Mouse (Mus musculus) hindbrain, embryonic 13.5 days (tissue): ENCODE measurements around the gene F12. TPM values are rescaled to one million over a fixed set of nuclear protein-coding genes. Genes with fewer than 3 reads are reported as not detected.

Source experiments
- ATAC-seq: fragments of 200-750 bp; cut with Nextera tagmentation; 2 replicates; pipeline ENCODE4 v1.8.0; 2017; ENCODE audit warnings: moderate TSS enrichment; ENCODE audit not compliant: low FRiP score
- H3K27ac ChIP-seq: fragments of 300-500 bp; sonication (generic); 2 replicates; pipeline ENCODE4 v1.5.1; 2015; ENCODE audit warnings: inconsistent platforms, mild to moderate bottlenecking, moderate library complexity
- H3K27me3 ChIP-seq: fragments of 300-500 bp; sonication (generic); 2 replicates; pipeline ENCODE4 v1.6.1; 2015; ENCODE audit warnings: mild to moderate bottlenecking, inconsistent platforms
- H3K36me3 ChIP-seq: fragments of 300-500 bp; sonication (generic); 2 replicates; pipeline ENCODE4 v1.6.1; 2015; ENCODE audit warnings: mild to moderate bottlenecking, inconsistent platforms
- H3K4me1 ChIP-seq: fragments of 300-500 bp; sonication (generic); replicated peaks from 2 replicates; pipeline ENCODE4 v1.6.1; 2015; ENCODE audit warnings: inconsistent platforms
- H3K4me2 ChIP-seq: fragments of 300-500 bp; sonication (generic); 2 replicates; pipeline ENCODE4 v1.6.1; 2015; ENCODE audit warnings: inconsistent platforms, mild to moderate bottlenecking, moderate library complexity
- H3K4me3 ChIP-seq: fragments of 300-500 bp; sonication (generic); 2 replicates; pipeline ENCODE4 v1.5.1; 2015; ENCODE audit warnings: mild to moderate bottlenecking, inconsistent platforms
- H3K9ac ChIP-seq: fragments of 300-500 bp; sonication (generic); 2 replicates; pipeline ENCODE4 v1.6.1; 2015; ENCODE audit warnings: mild to moderate bottlenecking, inconsistent platforms
- H3K9me3 ChIP-seq: fragments of 300-500 bp; sonication (generic); 2 replicates; pipeline ENCODE4 v1.6.1; 2016; ENCODE audit warnings: inconsistent platforms
- WGBS: fragments of 180-500 bp; shearing (Covaris S2); methylation state at CpG from one replicate; pipeline ENCODE4 v1.1.7; 2015; 5-methylcytosine and 5-hydroxymethylcytosine counted together
- polyA plus RNA-seq: library from polyadenylated mRNA; unstranded; fragments of >200 nt; fragmentation: Nextera tagmentation; extraction: Ambion mirVana; gene quantifications from 2 replicates; pipeline ENCODE4 v1.2.1, GENCODE M21; 2015

Gene F12
- polyA plus RNA-seq, 1 experiment from 2014 or later: not detected

GRCm38 (mm10) chr13:55420933-55421800, 5.4 kb downstream of the F12 start:
- Histone ChIP-seq H3K4me2 (peak overlapping the region; percentile 50), H3K9me3 (no peaks in the 10 kb centered on the region), H3K36me3 (no peaks in the 10 kb centered on the region), H3K27me3 (peaks cover 64% of the 10 kb centered on the region), H3K9ac (peak overlapping the region; percentile 55), H3K4me1 (peaks cover 26% of the 10 kb centered on the region), H3K4me3 (peak overlapping the region; percentile 21), H3K27ac (no peak overlapping the region)
- 16% methylated on average over 35 of the region's 35 CpGs for WGBS
- ATAC-seq: peak; percentile 64

- Histone ChIP-seq H3K27ac (no peak overlapping the region), H3K4me3 (peak overlapping the region; percentile 21; the same call in 1 of the 2 replicates), H3K4me1 (peaks cover 27% of the 10 kb centered on the region), H3K9ac (no peak overlapping the region; the same call in 1 of the 2 replicates), H3K36me3 (no peaks in the 10 kb centered on the region), H3K27me3 (peaks cover 64% of the 10 kb centered on the region), H3K9me3 (no peaks in the 10 kb centered on the region), H3K4me2 (peak overlapping the region; percentile 50; the same call in 1 of the 2 replicates)
- 34% methylated on average over 51 of the region's 51 CpGs for WGBS
- ATAC-seq: no peak
Measured at GRCm38 (mm10) chr13:55420018-55420932, 6.3 kb downstream of the F12 start.

DNA sequence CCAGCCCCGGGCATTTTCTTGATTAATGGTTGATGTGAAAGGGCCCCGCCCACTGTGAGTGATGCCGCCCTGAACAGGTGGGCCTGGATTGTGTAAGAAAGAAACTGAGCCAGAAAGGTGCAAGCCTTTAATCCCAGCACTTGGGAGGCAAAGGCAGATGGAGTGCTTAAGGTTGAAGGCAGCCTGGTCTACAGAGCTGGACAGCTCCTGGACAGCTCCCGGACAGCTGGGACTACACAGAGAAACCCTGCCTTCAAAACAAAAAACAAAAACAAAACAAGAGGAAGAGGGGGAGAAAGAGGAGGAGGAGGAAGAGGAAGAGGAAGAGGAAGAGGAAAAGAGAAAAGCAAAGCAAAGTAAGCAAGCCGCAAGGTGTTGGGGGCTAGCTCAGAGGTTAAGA, 7.5 kb downstream of the F12 start:
- H3K9ac ChIP-seq: no peak overlapping the region
- peaks cover 34% of the 10 kb centered on the region for H3K4me1 ChIP-seq
- peaks cover 73% of the 10 kb centered on the region for H3K27me3 ChIP-seq
- H3K4me3 ChIP-seq: no peak overlapping the region
- no peak overlapping the region for H3K27ac ChIP-seq
- 87% methylated on average over 5 of the region's 5 CpGs for WGBS
- no peak overlapping the region for H3K4me2 ChIP-seq
- no peaks in the 10 kb centered on the region for H3K9me3 ChIP-seq
- ATAC-seq: no peak
- H3K36me3 ChIP-seq: no peaks in the 10 kb centered on the region

- H3K4me2 ChIP-seq: peak overlapping the region; percentile 35
- H3K9ac ChIP-seq: no peak overlapping the region
- 10% methylated on average over 12 of the region's 12 CpGs for WGBS
- H3K4me1 ChIP-seq: peaks cover 34% of the 10 kb centered on the region
- peak; percentile 51; the same call in 1 of the 2 replicates for ATAC-seq
- H3K27ac ChIP-seq: no peak overlapping the region
- H3K4me3 ChIP-seq: no peak overlapping the region
- H3K27me3 ChIP-seq: peaks cover 81% of the 10 kb centered on the region
- no peaks in the 10 kb centered on the region for H3K9me3 ChIP-seq
- no peaks in the 10 kb centered on the region for H3K36me3 ChIP-seq
Measured at GRCm38 (mm10) chr13:55418004-55418403, 8.6 kb downstream of the F12 start.

DNA sequence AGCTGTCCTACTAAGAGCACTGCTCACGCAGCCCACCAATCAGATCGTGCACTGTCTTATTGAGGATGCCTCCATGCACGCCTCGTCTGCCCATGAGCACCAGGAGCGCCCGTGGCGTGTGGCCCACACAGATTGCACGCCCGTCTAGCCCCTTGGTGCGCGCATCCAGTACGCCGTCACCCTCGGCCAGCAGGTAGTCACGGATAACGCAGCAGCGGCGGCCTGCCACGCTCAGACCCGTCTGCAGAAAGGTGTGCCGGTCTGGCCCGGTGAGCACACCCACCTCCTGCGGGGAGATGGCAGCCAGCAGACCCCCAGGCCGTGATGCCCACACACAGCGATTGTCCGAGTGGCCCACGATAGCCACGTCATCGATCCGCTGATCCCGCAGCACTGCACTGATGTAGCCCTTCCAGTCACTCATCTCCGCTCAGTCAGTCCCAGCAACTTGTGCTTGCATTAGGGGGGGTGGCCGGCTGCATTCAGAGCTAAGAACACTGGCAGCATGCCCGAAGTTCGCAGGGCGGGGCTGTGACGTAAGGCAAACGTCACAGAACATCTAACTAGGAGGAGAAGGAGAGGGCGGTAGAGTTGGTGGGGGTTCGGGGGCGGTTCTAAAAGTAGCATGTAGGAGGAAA, 11.7 kb downstream of the F12 start, which contains the start of gene Pfn3:
Gene Pfn3 (minus strand): TSS at position 490 of the 638 bp plus-strand sequence.
- peaks cover 56% of the 10 kb centered on the region for H3K27me3 ChIP-seq

GRCm38 (mm10) chr13:55413333-55413732, 13.3 kb downstream of the F12 start:
- Histone ChIP-seq H3K36me3 (no peaks in the 10 kb centered on the region), H3K4me3 (no peak overlapping the region), H3K9ac (no peak overlapping the region), H3K27me3 (peaks cover 46% of the 10 kb centered on the region), H3K27ac (no peak overlapping the region), H3K9me3 (no peaks in the 10 kb centered on the region), H3K4me1 (peaks cover 16% of the 10 kb centered on the region), H3K4me2 (no peak overlapping the region)
- no peak for ATAC-seq
- WGBS: 83% methylated on average over 12 of the region's 12 CpGs

More for the DNA sequence above, 11.7 kb downstream of the F12 start, which contains the start of gene Pfn3:
- 10% methylated on average over 41 of the region's 41 CpGs for WGBS
- H3K4me1 ChIP-seq: peaks cover 17% of the 10 kb centered on the region
- H3K9ac ChIP-seq: peak within 1 kb of the TSS; percentile 70
- H3K4me2 ChIP-seq: peak within 1 kb of the TSS; percentile 69
- H3K4me3 ChIP-seq: peak within 1 kb of the TSS; percentile 44
- H3K27ac ChIP-seq: no peak within 1 kb of the TSS
- H3K9me3 ChIP-seq: no peaks in the 10 kb centered on the region
- no peaks in the 10 kb centered on the region for H3K36me3 ChIP-seq
- peak; percentile 70 for ATAC-seq

DNA sequence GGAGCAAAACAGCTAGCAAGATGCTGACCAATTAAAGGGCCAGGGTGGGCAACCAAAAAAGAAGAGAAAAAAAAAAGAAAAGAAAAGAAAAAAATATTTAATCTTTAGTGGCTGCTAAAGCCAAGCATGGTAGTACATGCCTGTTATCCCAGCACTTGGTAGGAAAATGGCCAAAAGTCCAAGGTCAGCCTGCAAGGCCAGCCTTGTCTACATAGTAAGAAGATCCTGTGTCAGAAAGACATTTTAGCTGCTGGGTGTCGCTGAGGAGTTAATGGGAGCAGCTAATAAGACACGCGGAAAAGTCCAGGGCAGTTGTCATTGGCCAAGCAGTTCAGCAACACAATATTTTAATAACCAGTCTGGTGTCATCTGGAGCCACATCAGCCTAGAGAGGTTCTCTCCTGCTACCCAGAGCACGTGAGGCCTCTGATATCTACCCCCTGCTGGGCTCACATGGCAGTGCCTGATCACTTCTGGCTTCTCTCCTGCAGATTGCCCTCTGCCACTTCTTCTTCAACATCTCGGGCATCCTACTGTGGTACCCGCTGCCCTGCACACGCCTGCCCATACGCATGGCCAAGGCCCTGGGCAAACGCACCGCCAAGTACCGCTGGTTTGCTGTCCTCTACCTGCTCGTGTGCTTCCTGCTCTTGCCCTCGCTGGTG, 13.8 kb downstream of the F12 start:
- Histone ChIP-seq H3K9ac (no peak overlapping the region), H3K27me3 (peaks cover 41% of the 10 kb centered on the region), H3K9me3 (no peaks in the 10 kb centered on the region), H3K4me1 (peaks cover 10% of the 10 kb centered on the region), H3K36me3 (no peaks in the 10 kb centered on the region), H3K4me3 (no peak overlapping the region), H3K27ac (no peak overlapping the region), H3K4me2 (no peak overlapping the region)
- WGBS: 81% methylated on average over 13 of the region's 13 CpGs
- no peak for ATAC-seq

- no peak overlapping the region for H3K27ac ChIP-seq
- no peaks in the 10 kb centered on the region for H3K36me3 ChIP-seq
- H3K4me3 ChIP-seq: no peak overlapping the region
- H3K4me2 ChIP-seq: no peak overlapping the region
- peaks cover 32% of the 10 kb centered on the region for H3K27me3 ChIP-seq
- peaks cover 9% of the 10 kb centered on the region for H3K4me1 ChIP-seq
- no peak for ATAC-seq
- WGBS: 75% methylated on average over 7 of the region's 7 CpGs
- H3K9ac ChIP-seq: no peak overlapping the region
- no peaks in the 10 kb centered on the region for H3K9me3 ChIP-seq
Measured at GRCm38 (mm10) chr13:55411826-55412225, 14.8 kb downstream of the F12 start.

- no peak for ATAC-seq
- no peak overlapping the region for H3K4me2 ChIP-seq
- no peak overlapping the region for H3K4me3 ChIP-seq
- no peak overlapping the region for H3K9ac ChIP-seq
- no peaks in the 10 kb centered on the region for H3K9me3 ChIP-seq
- H3K36me3 ChIP-seq: no peaks in the 10 kb centered on the region
- H3K27ac ChIP-seq: no peak overlapping the region
- H3K4me1 ChIP-seq: peaks cover 19% of the 10 kb centered on the region
- peaks cover 18% of the 10 kb centered on the region for H3K27me3 ChIP-seq
- 89% methylated on average over 19 of the region's 19 CpGs for WGBS
Measured at GRCm38 (mm10) chr13:55408546-55409120, 18.0 kb downstream of the F12 start.

- ATAC-seq: no peak
- H3K36me3 ChIP-seq: no peaks in the 10 kb centered on the region
- peaks cover 29% of the 10 kb centered on the region for H3K4me1 ChIP-seq
- peaks cover 10% of the 10 kb centered on the region; the same call in 1 of the 2 replicates for H3K27me3 ChIP-seq
- no peaks in the 10 kb centered on the region for H3K9me3 ChIP-seq
- no peak overlapping the region for H3K4me2 ChIP-seq
- WGBS: 87% methylated on average over 4 of the region's 4 CpGs
- no peak overlapping the region for H3K9ac ChIP-seq
- H3K4me3 ChIP-seq: no peak overlapping the region
- H3K27ac ChIP-seq: no peak overlapping the region
Measured at GRCm38 (mm10) chr13:55407341-55407740, 19.3 kb downstream of the F12 start.

- ATAC-seq: peak; percentile 59
- Histone ChIP-seq H3K36me3 (no peaks in the 10 kb centered on the region), H3K9me3 (no peaks in the 10 kb centered on the region), H3K4me1 (peaks cover 29% of the 10 kb centered on the region), H3K9ac (peak overlapping the region; percentile 64), H3K4me3 (no peak overlapping the region), H3K27me3 (peaks cover 6% of the 10 kb centered on the region; the same call in 1 of the 2 replicates), H3K4me2 (0 out of 2 replicates have a peak overlapping the region, but pooled peaks have one; percentile 22), H3K27ac (peak overlapping the region; percentile 83)
- 60% methylated on average over 13 of the region's 13 CpGs for WGBS
Measured at GRCm38 (mm10) chr13:55405783-55406390, 20.7 kb downstream of the F12 start.
